Mouse (Mus musculus) erythroblast, embryonic 14.5 days (primary cell): ENCODE results near the gene Dapk3.

Experiments used
- GATA1 ChIP-seq: IDR thresholded peaks from 2 replicates; pipeline ENCODE4 v1.6.1; 2012; ENCODE audit warnings: low read length, inconsistent platforms, mixed read lengths
- TAL1 ChIP-seq: IDR thresholded peaks from 3 replicates; pipeline ENCODE4 v1.6.1; 2012; ENCODE audit warnings: low read length, inconsistent platforms, mixed read lengths

- TF ChIP-seq TAL1: no peak
- no peak for TF ChIP-seq GATA1
Measured at GRCm38 (mm10) chr10:81139529-81139846, 43.3 kb upstream of the Dapk3 start.
